Mouse (Mus musculus) WW6 (cell line): ENCODE results near the gene Cmah.
A peak's percentile ranks its signal among the peaks of the same experiment; 100 is the strongest.

Source experiments
- DNase-seq: peaks from one replicate; pipeline ENCODE4 v3.0.0-alpha.2; 2013; ENCODE audit warnings: low read depth, low spot score

Cmah gene

GRCm38 (mm10) chr13:24513717-24514116 lies 186.5 kb downstream of the Cmah start:
- DNase-seq = no peak

GRCm38 (mm10) chr13:24515101-24515675 lies 188.0 kb downstream of the Cmah start:
- no peak for DNase-seq

- no peak for DNase-seq
Observed at GRCm38 (mm10) chr13:24517757-24518156, 190.6 kb downstream of the Cmah start.

GRCm38 (mm10) chr13:24518887-24519286 lies 191.7 kb downstream of the Cmah start:
- DNase-seq = peak; percentile 42

- no peak for DNase-seq
Observed at GRCm38 (mm10) chr13:24519976-24520647, 192.9 kb downstream of the Cmah start.

GRCm38 (mm10) chr13:24520796-24521195 lies 193.6 kb downstream of the Cmah start:
- no peak for DNase-seq

GRCm38 (mm10) chr13:24521446-24522342 lies 194.5 kb downstream of the Cmah start:
- no peak for DNase-seq

GRCm38 (mm10) chr13:24522343-24522837 lies 195.2 kb downstream of the Cmah start:
- DNase-seq = no peak

GRCm38 (mm10) chr13:24523587-24524221 lies 196.5 kb downstream of the Cmah start:
- DNase-seq = no peak

GRCm38 (mm10) chr13:24524468-24524867 lies 197.3 kb downstream of the Cmah start:
- no peak for DNase-seq

GRCm38 (mm10) chr13:24525551-24525950 lies 198.3 kb downstream of the Cmah start:
- no peak for DNase-seq

- no peak for DNase-seq
Observed at GRCm38 (mm10) chr13:24526916-24527315, 199.7 kb downstream of the Cmah start.
